Mouse (Mus musculus) erythroid progenitor cell, adult 5-6 weeks (primary cell): Measurements from ENCODE around the gene Clcnkb. TPM values are rescaled to one million over a fixed set of nuclear protein-coding genes. Genes with fewer than 3 reads are reported as not detected.

ENCODE experiments used
- ATAC-seq: replicated peaks from 2 replicates; pipeline ENCODE4 v1.8.0; 2016; ENCODE audit warnings: moderate number of reproducible peaks, mild to moderate bottlenecking, moderate TSS enrichment, inconsistent platforms; ENCODE audit not compliant: poor library complexity, low FRiP score, severe bottlenecking
- total RNA-seq, 2 experiments: library from RNA; stranded (forward) in 1 of 2; stranded (reverse) in 1 of 2; fragments of 150-400 nt in 1 of 2; fragments of 186-747, 209-891 nt in 1 of 2; gene quantifications; 2 replicates each; pipeline versions ENCODE4 v1.2.3 to v1.2.4; 2015 to 2017; ENCODE audit warnings: low replicate concordance in 2 of 2

The Clcnkb gene
- total RNA-seq (2015; ENCODE audit: low replicate concordance) = not detected in 2 replicates
- total RNA-seq (2017; ENCODE audit: low replicate concordance) = not detected in 2 replicates

DNA sequence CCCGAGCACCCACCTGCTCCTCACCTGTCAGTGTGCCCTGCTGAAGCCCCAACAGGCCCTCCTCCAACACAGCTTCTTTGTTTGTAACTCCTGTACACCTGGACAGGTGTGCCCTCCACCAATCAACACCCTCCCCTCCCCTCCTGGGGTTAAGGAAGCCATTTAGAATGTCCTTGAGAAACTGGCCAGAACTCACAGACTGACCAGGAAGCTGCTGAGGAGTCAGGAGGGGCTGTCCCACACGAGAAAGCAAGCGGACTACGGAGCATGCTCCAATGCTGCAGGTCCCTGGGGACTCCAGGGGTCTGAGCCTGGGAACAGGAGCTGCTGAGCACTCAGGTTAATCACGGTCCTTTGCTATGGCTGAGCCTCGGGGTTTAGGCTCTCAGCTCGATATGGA, at the start of gene Clcnkb:
Gene Clcnkb (minus strand): TSS at position 91 of the 400 bp plus-strand sequence.
- ATAC-seq = no peak

DNA sequence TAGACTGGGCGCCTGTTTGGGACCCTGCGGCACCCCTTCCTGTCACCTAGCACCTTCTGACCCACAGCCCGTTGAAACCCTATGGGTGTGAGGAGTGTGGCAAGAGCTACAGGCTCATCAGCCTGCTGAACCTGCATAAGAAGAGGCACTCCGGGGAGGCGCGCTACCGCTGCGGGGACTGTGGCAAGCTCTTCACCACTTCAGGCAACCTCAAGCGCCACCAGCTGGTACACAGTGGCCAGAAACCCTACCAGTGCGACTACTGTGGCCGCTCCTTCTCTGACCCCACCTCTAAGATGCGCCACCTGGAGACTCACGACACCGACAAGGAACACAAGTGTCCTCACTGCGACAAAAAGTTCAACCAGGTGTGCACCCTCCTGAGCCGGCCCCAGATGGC, 48.9 kb upstream of the Clcnkb start:
- ATAC-seq = no peak

DNA sequence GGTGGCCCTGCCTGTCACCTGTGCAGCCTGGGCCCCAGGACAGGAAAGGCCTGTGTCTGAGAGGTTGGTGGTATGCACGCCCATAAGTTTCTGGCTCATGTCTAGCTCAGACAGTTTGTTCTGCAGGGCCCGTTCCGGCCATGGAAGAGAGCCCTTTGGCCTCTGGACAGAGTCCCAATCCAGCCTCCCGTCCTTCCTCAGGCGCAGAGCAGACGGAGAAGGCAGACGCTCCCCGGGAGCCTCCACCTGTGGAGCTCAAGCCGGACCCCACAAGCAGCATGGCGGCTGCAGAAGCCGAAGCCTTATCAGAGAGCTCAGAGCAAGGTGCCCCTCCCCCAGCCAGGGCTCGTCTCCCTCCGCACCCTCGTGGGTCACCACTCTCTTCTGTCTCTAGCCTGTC, 47.7 kb upstream of the Clcnkb start:
- no peak for ATAC-seq

DNA sequence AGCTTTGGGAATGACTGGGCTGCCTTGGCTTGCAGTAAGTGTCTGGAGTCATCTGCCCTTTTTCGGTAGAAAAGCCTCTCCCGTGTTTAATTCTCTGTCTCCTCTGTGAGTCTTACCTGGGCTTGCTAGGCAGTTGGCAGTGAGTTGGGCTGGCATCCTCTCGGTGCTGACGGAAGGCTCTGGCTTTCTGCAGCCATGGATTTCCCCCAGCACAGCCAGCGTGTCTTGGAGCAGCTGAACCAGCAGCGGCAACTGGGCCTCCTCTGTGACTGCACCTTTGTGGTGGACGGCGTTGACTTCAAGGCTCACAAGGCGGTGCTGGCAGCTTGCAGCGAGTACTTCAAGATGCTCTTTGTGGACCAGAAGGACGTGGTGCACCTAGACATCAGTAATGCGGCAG, 45.8 kb upstream of the Clcnkb start:
- no peak for ATAC-seq

DNA sequence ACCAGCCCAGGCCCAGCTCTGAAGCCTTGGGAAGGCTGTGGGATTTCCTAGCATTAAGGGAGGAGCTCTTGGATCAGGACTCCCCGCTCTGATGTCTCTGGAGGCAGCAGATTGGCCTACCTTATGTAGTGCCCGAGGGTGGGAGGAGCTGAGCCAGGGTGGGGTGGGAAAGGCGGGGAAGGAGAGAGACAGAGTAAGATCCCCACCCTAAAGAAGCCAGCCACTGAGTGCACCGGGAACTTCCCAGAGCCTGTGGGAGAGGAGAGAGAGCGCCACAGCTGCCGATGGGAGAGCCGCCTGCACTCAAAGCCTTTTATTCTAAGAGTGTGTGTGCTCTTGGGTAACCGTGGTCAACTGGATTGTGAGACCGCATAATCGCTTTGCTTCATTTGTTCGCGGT, 45.3 kb upstream of the Clcnkb start:
- no peak for ATAC-seq

DNA sequence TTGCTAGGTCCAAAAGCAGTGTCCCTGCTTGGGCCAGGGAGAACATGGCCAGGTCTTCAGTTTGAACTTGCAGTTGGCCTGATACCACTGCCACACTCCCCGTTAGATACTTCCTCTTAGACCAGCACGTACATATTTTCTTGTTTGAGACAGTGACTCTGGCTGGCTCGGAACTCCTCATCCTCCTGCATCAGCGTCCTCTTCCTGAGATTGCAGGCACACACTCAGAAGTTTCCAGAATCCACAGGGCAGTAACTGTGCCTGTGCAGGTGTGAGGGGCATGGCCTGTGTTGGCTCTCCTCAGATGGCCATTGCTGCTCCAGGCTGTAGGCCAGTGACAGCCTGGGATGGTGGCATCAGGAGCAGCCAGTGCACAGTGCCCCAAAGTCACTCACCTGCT, 44.7 kb upstream of the Clcnkb start:
- no peak for ATAC-seq

DNA sequence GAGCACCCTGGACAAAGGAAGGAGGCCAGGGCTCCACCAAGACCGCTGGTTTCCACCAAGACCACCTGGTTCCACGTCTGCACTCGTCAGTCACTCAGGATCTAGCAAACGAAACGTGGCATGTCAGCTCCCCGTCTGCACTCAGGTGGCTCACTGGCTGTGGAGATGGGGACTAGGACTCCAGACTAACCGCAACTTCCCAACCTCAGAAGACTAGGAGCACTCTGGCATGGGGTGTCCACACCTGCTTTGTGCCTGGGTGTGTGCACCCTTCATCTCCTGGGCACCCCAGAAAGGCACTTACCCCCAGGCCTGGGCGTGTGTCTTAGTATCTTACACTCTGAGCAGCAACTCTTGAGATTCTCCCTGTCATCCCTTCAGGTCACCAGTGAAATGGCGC, 44.0 kb upstream of the Clcnkb start:
- ATAC-seq = no peak

DNA sequence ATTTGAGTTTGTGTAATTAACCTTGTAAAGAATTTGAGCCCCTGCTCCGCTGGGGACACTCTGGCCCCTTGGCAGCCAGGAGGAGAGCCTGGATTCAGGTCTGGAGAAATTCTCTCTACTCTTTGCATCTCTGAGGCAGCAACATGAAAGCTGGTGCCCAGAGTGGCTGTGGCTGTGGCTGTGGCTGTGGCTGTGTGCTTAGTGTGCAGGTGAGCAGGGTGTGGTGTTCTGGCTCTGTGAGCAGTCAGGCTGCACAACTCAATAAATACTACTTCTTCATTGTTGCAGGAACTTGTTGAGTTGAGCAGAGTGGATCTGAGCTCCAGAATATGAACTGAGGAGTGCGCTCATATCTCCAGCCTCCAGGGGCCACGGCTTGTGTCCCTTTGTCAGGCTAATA, 43.1 kb upstream of the Clcnkb start:
- ATAC-seq = no peak

DNA sequence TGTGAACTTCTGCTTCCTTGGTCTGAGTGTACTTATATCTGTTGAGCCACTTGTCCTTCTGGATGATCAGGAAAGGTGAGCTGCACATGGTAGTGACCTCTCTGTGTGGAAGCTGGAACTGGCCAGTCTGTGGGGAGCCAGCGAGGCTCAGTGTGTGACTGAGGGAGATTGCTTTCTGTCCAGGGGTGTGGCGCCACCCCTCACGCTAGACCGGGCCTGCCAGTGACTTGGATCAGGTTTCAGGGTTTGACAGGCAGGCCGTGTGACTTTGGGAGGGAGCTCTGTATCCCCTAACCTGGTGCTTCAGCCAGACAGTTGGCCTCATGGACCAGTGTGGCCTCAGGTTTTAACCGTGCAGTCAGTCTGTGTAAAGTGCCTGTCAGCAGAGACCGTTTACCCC, 42.4 kb upstream of the Clcnkb start:
- ATAC-seq = no peak

DNA sequence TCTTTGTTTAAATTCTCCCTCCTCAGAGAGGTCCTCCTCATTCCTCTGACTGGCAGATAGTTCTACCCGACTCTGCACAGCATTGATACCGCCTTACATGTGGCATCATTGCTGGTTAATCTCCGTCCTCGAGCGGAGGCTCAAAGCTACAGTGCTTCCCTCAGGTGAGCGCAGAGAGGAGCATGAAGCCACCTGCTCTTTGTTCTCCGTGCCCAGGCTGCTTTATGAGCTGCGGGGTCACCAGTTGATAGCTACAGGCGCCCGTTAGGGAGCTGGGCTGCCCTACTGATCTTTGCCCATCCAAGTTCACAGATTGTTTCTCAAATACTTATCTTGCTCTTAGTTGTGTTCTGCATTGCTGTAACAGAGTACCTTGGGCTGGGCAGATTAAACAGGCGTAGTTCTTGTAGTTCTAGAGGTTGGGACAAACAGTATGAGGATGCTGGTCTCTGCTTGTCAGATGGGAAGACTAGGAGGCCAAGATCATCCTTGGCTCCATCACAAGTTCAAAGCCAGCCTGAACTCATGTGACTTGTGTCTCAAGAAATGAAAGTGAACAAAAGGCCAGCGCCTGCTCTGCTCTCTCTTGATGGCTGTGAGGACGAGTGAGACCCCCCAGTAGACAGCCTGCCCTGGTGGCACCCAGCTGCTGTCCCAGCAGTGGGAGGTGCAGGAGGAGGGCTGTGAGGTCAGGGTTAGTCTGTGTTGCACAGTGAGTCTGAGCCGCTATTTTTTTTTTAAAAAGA, 40.6 kb upstream of the Clcnkb start:
- no peak for ATAC-seq

DNA sequence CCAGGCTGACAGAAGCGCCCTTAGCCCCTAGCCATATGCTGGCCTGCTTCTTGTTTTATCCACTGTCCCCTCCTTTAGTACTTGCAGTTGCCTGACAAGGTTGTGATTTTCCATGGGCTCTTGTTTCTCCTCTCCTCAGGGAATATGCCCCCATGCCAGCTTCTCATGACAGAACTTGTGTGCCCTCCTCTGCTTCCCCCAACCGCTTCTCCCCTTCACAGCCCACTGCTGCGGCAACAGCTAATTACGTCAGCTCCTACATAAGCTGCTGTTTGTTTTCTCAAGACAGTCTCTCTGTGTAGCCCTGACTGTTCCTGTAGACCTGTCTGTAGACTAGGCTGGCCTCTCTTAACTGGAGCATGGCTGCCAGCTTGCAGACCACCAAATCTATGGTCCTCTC, 39.7 kb upstream of the Clcnkb start:
- ATAC-seq = no peak

DNA sequence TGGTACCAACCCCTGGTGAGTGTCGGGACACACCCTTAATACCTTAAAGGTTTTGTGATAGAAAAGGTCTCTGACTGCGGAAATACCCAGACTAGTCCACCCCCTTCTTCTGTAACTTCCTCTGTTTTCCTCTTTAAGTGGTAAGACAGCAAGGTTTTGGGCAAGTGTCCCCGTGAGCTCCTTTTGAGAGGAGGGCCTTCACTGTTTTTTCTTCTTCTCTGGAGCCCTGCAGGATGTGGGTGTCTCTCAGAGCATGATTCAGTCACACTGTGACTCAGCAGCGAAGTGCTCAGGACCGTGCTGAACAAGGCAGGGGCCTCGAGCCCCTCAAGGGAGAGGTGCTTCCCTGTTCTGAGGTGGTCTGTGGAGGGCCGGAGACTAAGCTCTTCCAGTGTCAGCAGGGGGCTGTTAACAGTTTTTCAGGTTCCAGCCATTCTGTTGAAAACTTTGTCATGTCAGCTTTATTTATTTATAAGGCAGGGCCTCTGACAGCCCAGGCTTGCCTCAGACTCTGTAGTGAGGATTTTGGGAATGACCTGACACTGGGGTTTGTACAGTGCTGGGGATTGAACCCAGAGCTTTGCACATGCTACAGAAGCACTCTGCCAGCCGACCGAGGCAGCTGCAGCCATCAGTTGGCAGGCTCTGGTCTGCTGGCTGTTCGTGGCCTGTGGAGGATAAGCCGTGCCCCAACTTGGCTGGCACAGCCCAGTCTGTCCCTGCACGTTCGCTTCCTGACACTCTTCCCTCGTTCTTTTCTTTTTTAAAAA, 39.0 kb upstream of the Clcnkb start:
- ATAC-seq = no peak

DNA sequence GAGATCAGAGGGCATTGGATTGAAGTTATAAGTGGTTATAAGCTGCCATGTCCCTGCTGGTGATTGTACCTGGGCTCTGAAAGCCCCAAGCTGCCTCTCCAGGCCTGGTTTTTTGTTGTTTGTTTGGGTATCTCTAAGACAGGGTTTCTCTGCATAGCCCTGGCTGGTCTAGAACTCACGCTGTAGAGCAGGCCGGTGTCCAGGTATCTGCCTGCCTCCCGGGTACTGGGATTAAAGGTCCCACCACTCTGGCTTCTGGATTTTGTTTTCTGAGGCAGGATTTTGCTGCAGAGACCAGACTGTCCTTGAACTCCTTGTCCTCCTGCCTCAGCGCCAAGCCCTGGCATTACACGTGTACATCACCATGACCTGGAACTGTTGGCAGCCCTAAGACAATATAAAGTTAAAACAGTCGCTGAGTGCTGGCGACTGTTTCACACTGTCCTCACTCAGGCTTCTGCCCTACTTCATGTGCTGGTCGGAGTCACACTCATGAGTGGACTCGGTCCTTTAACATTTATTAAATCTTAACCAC, 36.2 kb upstream of the Clcnkb start:
- ATAC-seq = no peak

DNA sequence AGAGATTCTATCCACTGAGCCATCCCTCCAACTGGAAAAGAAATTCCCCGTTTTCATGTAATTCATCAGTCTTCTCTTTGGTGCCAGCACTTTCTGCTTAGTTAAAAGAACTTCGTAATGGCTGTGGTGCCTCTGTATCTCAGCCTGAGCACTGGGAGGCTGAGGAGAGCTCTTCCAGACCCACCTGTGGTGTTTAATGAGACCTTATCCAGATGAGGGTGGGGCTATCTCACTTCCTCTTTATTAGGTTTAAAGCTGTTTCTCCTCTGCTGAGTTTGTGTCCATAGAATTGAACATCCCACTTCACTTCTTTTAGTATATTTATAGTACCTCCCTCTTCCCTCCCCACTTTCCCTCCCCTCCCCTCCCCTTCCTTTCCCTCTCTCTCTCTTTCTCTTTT, 35.4 kb upstream of the Clcnkb start:
- ATAC-seq = no peak

DNA sequence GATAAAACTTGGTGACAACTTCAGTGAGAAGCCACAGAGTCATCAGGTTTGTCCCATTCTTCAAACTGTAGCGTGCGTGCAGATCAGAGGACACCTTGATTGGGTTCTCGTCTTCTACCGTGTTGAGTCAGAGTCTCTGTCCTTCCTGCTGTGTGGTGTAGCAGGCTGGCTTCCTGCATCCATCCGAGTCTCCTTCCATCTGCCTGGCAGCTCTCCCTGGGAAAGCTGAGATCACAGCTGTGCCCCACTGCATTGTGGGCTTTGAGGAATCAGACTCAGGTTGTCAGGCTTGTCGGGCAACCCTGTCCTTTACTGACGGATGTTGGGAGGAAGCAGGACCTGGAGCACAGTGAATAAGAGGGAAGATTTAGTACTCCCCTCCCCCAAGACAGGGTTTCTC, 30.4 kb upstream of the Clcnkb start:
- no peak for ATAC-seq

DNA sequence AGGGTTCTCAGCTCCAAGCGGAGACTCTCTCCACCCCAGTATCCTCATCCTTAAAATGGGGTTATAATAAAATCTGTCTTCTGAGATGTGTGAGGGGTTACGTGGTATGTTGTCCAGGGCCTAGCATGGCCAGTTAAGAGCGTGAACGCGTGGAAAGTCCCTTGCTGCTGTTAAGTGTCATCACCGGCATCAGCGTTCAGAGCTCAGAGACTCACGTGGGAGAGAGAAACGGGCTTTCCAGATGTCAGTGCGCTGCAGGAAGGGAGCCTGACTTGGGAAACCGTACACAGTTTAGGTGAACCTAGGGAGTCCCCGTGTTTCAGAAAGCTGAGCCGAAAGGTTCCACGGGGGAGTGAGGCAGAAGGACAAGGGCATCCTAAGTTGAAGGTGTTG, 29.5 kb upstream of the Clcnkb start:
- no peak for ATAC-seq

DNA sequence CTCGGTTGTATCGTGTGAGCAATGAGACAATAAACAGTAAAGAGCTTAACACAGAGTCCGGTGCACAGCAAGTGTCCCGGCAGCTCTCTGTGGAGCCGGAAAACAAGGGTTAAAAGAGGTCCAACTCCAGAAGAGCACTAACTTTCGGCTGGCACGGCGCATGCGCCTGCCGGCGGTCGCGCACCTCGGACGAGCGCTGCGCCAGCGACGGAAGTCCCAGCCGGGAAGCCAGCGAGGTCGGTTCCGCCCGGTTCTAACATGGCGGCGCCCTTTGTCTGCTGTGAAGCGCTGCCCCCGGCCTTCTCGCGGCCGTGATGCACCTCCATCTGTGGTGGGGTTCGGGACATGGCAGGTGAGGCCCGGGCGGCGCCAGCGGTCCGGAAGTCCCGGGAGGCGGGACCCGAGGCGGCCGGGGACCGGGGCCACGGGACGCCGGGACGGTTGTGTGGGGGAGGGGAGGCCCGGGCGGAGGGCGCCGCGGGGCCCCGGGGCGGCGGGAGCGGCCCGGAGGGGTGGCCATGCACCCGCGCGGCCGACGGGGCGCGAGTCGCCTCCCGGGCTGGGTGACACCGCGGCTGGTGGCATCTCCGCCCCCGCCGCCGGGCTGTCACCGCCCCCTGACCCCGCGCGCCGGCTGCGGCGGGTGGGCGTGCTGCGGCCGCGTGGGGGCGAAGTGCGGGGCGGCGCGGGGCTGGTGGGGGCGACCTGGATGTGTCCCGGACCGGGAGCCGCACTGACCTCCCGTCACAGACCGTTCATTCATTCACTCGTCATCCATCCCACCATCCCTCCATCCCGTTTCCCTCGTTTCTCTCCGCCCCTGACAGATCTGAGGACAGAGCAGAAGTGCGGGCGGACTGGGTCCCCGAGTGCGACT, 28.9 kb upstream of the Clcnkb start, which contains the start of gene Zbtb17:
Gene Zbtb17 (plus strand): TSS at position 204 of the 877 bp plus-strand sequence.
- ATAC-seq = peak; percentile 97

DNA sequence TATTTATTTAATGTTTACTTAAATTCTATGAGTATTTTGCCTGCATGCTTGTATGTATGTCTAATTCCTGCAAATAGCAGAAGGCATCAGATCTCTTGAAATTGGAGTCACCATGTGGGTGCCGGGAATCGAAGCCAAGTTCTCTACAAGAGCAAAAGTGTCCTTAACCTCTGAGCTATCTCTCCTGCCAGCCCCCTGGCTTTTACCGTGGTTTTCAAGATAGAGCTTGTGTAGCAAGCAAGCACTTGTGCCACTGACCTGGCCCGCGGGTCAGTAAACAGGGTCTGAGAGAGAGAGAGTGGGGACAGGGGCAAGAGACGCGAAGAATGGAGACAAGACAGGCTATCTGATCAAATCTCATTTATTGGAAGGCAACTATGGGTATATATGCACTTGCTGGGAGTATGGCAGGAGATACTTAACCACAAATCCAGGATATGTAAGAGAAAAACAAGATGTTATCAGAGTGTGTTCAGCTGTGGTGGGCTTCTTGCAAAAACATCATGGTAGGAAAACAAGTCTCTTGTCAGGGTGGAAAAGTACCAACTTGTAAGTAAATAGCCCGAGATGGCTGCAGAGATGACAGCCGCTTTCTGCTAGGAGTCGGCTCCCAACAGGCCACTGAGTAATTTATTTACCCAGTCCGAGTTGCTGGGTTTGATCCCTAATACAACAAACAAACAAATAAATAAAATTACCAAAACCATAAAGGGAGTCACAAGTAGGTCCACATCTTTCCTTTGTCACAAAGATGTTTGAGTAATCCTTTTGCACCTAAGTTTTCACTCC, 28.0 kb upstream of the Clcnkb start:
- peak; percentile 13; the same call in 1 of the 2 replicates for ATAC-seq

DNA sequence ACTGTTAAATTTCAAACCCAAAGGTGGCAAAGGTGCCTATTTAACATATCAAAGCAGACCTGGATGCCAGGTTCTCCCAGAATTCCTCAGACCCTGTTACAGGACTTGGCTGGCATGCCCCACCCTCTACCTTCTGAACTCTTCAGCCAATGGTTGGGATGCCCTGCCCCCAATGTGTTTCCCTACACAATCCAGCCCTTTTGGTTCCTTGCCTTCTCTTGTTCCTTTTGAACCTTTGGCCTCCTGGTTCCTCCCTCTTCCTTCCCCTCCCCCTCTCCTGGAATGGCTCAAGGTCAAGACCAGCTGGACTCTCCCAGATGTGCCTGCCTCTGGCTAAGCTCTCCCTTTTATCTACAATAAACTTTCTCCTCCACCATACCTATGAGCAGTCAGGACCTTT, 25.1 kb upstream of the Clcnkb start:
- ATAC-seq = no peak
